13 mouse cellular contexts compared by ENCODE assay signal in genomic region chr1:135195907-135196440, GRCm38 (mm10). TPM values are rescaled to one million over a fixed set of nuclear protein-coding genes. Genes with fewer than 3 reads are reported as not detected.
DNase-seq lines count a peak whose midpoint lies in the region; ATAC-seq and TF ChIP-seq lines count a peak whose summit lies in the region.
"Had no signal": no experiment of that assay in that cellular context is flagged by ENCODE, and none has a peak within 500 bp of the region (broad histone marks: within the 10 kb centered on the region; RNA-seq: fewer than 3 reads in every experiment).

No protein-coding gene starts in this region.

- H3K4me3 ChIP-seq in heart, embryonic 11.5 days (ENCODE audit: low read depth, low read length), result no peak overlapping the region
- H3K4me3 ChIP-seq in lung, postnatal 0 days (ENCODE audit: low read depth, low read length), result no peak overlapping the region
- no peak overlapping the region for H3K4me3 ChIP-seq in stomach, embryonic 16.5 days (replicated peaks; ENCODE audit: low read length)
- H3K4me3 ChIP-seq: embryonic facial prominence, embryonic 13.5 days; left cerebral cortex, adult 2 months; midbrain, embryonic 12.5 days had no signal

- peaks cover 10% of the 10 kb centered on the region for H3K4me1 ChIP-seq in heart, embryonic 11.5 days (ENCODE audit: control insufficient read depth, insufficient read depth, low read length)
- 0 out of 2 replicates have a peak, but pooled peaks cover 5% of the 10 kb centered on the region for H3K4me1 ChIP-seq in lung, postnatal 0 days (ENCODE audit: insufficient read depth, low read depth, low read length)
- peaks cover 9% of the 10 kb centered on the region for H3K4me1 ChIP-seq in stomach, embryonic 16.5 days (ENCODE audit: control insufficient read depth, insufficient read depth, low read length)

- no peak for ATAC-seq in heart, embryonic 11.5 days (replicated peaks; ENCODE audit: insufficient number of reproducible peaks, low FRiP score, low TSS enrichment)
- no peak for ATAC-seq in lung, postnatal 0 days
- no peak for ATAC-seq in stomach, embryonic 16.5 days (ENCODE audit: insufficient read depth, low FRiP score)

- H3K4me2 ChIP-seq in heart, embryonic 11.5 days, result no peak overlapping the region
- no peak overlapping the region for H3K4me2 ChIP-seq in lung, postnatal 0 days (replicated peaks; ENCODE audit: low read depth, low read length)
- H3K4me2 ChIP-seq in stomach, embryonic 16.5 days (ENCODE audit: low read depth, low read length), result no peak overlapping the region
- H3K4me2 ChIP-seq: embryonic facial prominence, embryonic 13.5 days; midbrain, embryonic 12.5 days had no signal

- H3K27ac ChIP-seq in heart, embryonic 11.5 days (ENCODE audit: low read depth, low read length), result no peak overlapping the region
- H3K27ac ChIP-seq in lung, postnatal 0 days (ENCODE audit: low read length), result no peak overlapping the region
- H3K27ac ChIP-seq in stomach, embryonic 16.5 days (ENCODE audit: low read length), result peak overlapping the region; percentile 81
- H3K27ac ChIP-seq: embryonic facial prominence, embryonic 13.5 days; left cerebral cortex, adult 2 months; midbrain, embryonic 12.5 days had no signal

- no peaks in the 10 kb centered on the region for H3K9me3 ChIP-seq in heart, embryonic 11.5 days (replicated peaks; ENCODE audit: control insufficient read depth, low read length)
- H3K9me3 ChIP-seq in lung, postnatal 0 days (ENCODE audit: low read length), result no peaks in the 10 kb centered on the region
- no peaks in the 10 kb centered on the region for H3K9me3 ChIP-seq in stomach, embryonic 16.5 days (replicated peaks; ENCODE audit: control insufficient read depth, low read length)
- H3K9me3 ChIP-seq: embryonic facial prominence, embryonic 13.5 days; midbrain, embryonic 12.5 days had no signal

- no peak for TF ChIP-seq CTCF in lung, postnatal 0 days (IDR thresholded peaks at IDR 0.05)

- peaks cover 18% of the 10 kb centered on the region for H3K27me3 ChIP-seq in heart, embryonic 11.5 days (ENCODE audit: control insufficient read depth, insufficient read depth, low read length)
- H3K27me3 ChIP-seq in lung, postnatal 0 days (replicated peaks; ENCODE audit: insufficient read depth, low read length), result no peaks in the 10 kb centered on the region
- H3K27me3 ChIP-seq in stomach, embryonic 16.5 days (ENCODE audit: control insufficient read depth, insufficient read depth, low read length), result no peaks in the 10 kb centered on the region
- H3K27me3 ChIP-seq: embryonic facial prominence, embryonic 13.5 days; midbrain, embryonic 12.5 days had no signal

- DNase-seq in heart, adult 11 months, result peak; percentile 96
- peak; percentile 46 for DNase-seq in lung, postnatal 36 days
- DNase-seq in lung, postnatal 0 days (ENCODE audit: low spot score), result no peak
- peak; percentile 65 for DNase-seq in gastrocnemius, postnatal 14 days
- no peak for DNase-seq in frontal cortex, postnatal 14 days (ENCODE audit: low spot score in 2 of 2)
- no peak for DNase-seq in embryo, embryonic 10.5 days (ENCODE audit: low spot score)
- DNase-seq: cerebellum, adult 11-12 months had no signal

- H3K36me3 ChIP-seq in heart, embryonic 11.5 days (ENCODE audit: control insufficient read depth, insufficient read depth, low read length), result no peaks in the 10 kb centered on the region
- no peaks in the 10 kb centered on the region for H3K36me3 ChIP-seq in lung, postnatal 0 days (ENCODE audit: insufficient read depth, low read length)
- no peaks in the 10 kb centered on the region for H3K36me3 ChIP-seq in stomach, embryonic 16.5 days (ENCODE audit: control insufficient read depth, insufficient read depth, low read length)
- H3K36me3 ChIP-seq: embryonic facial prominence, embryonic 13.5 days; midbrain, embryonic 12.5 days had no signal

- no peak for TF ChIP-seq EP300 in lung, postnatal 0 days (IDR thresholded peaks at IDR 0.05)

- intact Hi-C loops in gastrocnemius, postnatal 14 days (cut with DNase I; ENCODE audit: low total_unique reads), result no loop called here

- WGBS in heart, embryonic 11.5 days (ENCODE audit: insufficient replicate concordance), result 86% methylated on average over 6 of the region's 6 CpGs
- 76% methylated on average over 6 of the region's 6 CpGs for WGBS in lung, postnatal 0 days
- 68% methylated on average over 6 of the region's 6 CpGs for WGBS in stomach, embryonic 16.5 days

- H3K9ac ChIP-seq in heart, embryonic 11.5 days (ENCODE audit: low read depth, low read length), result no peak overlapping the region
- no peak overlapping the region for H3K9ac ChIP-seq in lung, postnatal 0 days (replicated peaks; ENCODE audit: low read depth)
- no peak overlapping the region; the same call in 1 of the 2 replicates for H3K9ac ChIP-seq in stomach, embryonic 16.5 days (ENCODE audit: low read length)
- H3K9ac ChIP-seq: embryonic facial prominence, embryonic 13.5 days; midbrain, embryonic 12.5 days had no signal

RNA-seq across cellular contexts. Expression of gene Gpr37l1, which starts 28.5 kb away (rescaled TPM):
- not detected in 2 replicates for polyA plus RNA-seq in heart, embryonic 11.5 days (2014; fragmentation: Nextera tagmentation; extraction: Ambion mirVana)
- 0.06 and 0.19 TPM in 2 replicates for polyA plus RNA-seq in lung, postnatal 0 days (2015; fragmentation: Nextera tagmentation; extraction: Ambion mirVana)
- 1 to 10 TPM in 1 of 2 experiments, under 1 TPM in 1; 0.78 to 2.5 TPM for total RNA-seq in gastrocnemius, postnatal 14 days (2021)
- polyA plus RNA-seq in stomach, embryonic 16.5 days (2015; fragmentation: Nextera tagmentation; extraction: Ambion mirVana), result 0.90 and 1.3 TPM in 2 replicates
- polyA plus RNA-seq: embryonic facial prominence, embryonic 13.5 days; liver, embryonic 16.5 days; midbrain, embryonic 12.5 days had no signal

RNA-seq across cellular contexts. Expression of gene Arl8a, which starts 49.4 kb away (rescaled TPM):
- polyA plus RNA-seq in heart, embryonic 11.5 days (2014; fragmentation: Nextera tagmentation; extraction: Ambion mirVana), result 27.7 and 29.7 TPM in 2 replicates
- 51.8 and 56.3 TPM in 2 replicates for polyA plus RNA-seq in lung, postnatal 0 days (2015; fragmentation: Nextera tagmentation; extraction: Ambion mirVana)
- total RNA-seq in gastrocnemius, postnatal 14 days (2021), result 10 to 100 TPM; 25.1 to 26.8 TPM
- polyA plus RNA-seq in stomach, embryonic 16.5 days (2015; fragmentation: Nextera tagmentation; extraction: Ambion mirVana), result 35.3 and 37.6 TPM in 2 replicates

Comparison
In these comparisons a context has a peak if more than half of its experiments do, and no peak if none do; other contexts are left out.
1. DNase-seq: peak in heart, adult 11 months (single experiment), lung, postnatal 36 days (single experiment) and gastrocnemius, postnatal 14 days (single experiment); none in lung, postnatal 0 days (single experiment), frontal cortex, postnatal 14 days (0 of 2) and embryo, embryonic 10.5 days (single experiment).